Mouse (Mus musculus) right cerebral cortex, postnatal 4 days (tissue): ENCODE data around the gene Aagab.

Experiments
- DNase-seq: peaks from one replicate; pipeline ENCODE4 v3.0.0-alpha.2; 2022

The Aagab gene

GRCm38 (mm10) chr9:63677621-63678020 lies 75.2 kb downstream of the Aagab start:
- no peak for DNase-seq

- no peak for DNase-seq
Observed at GRCm38 (mm10) chr9:63678076-63678475, 75.6 kb downstream of the Aagab start.

GRCm38 (mm10) chr9:63682301-63682700 lies 79.8 kb downstream of the Aagab start:
- DNase-seq = no peak

GRCm38 (mm10) chr9:63682943-63683342 lies 80.5 kb downstream of the Aagab start:
- no peak for DNase-seq

GRCm38 (mm10) chr9:63684277-63684676 lies 81.8 kb downstream of the Aagab start:
- DNase-seq = no peak

GRCm38 (mm10) chr9:63685352-63685751 lies 82.9 kb downstream of the Aagab start:
- no peak for DNase-seq

- no peak for DNase-seq
Observed at GRCm38 (mm10) chr9:63687413-63688015, 85.1 kb downstream of the Aagab start.

GRCm38 (mm10) chr9:63690511-63690910 lies 88.1 kb downstream of the Aagab start:
- DNase-seq = no peak

- no peak for DNase-seq
Observed at GRCm38 (mm10) chr9:63691960-63692359, 89.5 kb downstream of the Aagab start.
